26 mouse cellular contexts compared by ENCODE assay signal in the genomic region with DNA sequence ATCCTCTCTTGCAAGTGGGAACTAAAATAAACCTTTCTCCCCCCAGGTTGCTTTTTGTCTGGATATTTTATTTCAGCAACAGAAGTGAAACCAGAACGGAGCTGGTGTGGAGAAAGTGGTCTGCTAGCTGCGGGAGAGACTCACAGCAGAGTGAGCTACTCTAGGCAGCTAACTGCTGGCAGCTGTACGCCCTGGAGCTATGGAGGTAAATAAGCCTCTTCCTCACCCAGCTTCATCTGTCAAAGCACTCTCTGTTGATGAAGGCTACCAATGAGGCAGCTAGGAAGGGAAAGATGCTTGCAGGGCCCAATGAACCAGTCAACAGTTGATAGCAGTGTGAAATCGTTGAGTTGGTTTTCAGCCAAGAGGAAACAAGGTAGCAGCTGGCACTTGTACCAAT.
DNase-seq lines count a peak whose midpoint lies in the region; ATAC-seq and TF ChIP-seq lines count a peak whose summit lies in the region.
"Had no signal": no experiment of that assay in that cellular context is flagged by ENCODE, and none has a peak within 500 bp of the region (broad histone marks: within the 10 kb centered on the region; RNA-seq: fewer than 3 reads in every experiment).

No protein-coding gene starts in this region.

- DNase-seq in forebrain, embryonic 14.5 days (ENCODE audit: low spot score) = peak; percentile 16
- DNase-seq in forebrain, postnatal 0 days = no peak
- DNase-seq in neural tube, embryonic 10.5 days (ENCODE audit: extremely low spot score, low spot score) = no peak
- no peak for DNase-seq in hindbrain, embryonic 14.5 days (ENCODE audit: low spot score)
- no peak for DNase-seq in urinary bladder, postnatal 14 days (ENCODE audit: low spot score)
- no peak for DNase-seq in kidney, adult 9 months
- no peak for DNase-seq in lung, adult 2 months
- DNase-seq: adrenal gland, postnatal 25 days; cerebellum, adult 8-10 months; cerebellum, postnatal 36 days; gastrocnemius, postnatal 14 days; kidney, postnatal 25 days; layer of hippocampus, postnatal 36 days; liver, embryonic 13.5 days; lung, adult 18-20 months; lung, postnatal 10 days had no signal

- no peak for TF ChIP-seq POLR2A in lung, adult 2 months (IDR thresholded peaks at IDR 0.05; ENCODE audit: borderline replicate concordance, extremely low read depth, low read depth, low read length)

- WGBS in forebrain, embryonic 14.5 days = 70% methylated on average over 4 of the region's 4 CpGs
- 60% methylated on average over 4 of the region's 4 CpGs for WGBS in forebrain, postnatal 0 days
- 61% methylated on average over 4 of the region's 4 CpGs for WGBS in neural tube, embryonic 14.5 days
- WGBS in hindbrain, embryonic 14.5 days = 73% methylated on average over 4 of the region's 4 CpGs
- WGBS in lung, adult 2 months = 49% methylated on average over 4 of the region's 4 CpGs

- no peak overlapping the region for H3K4me2 ChIP-seq in forebrain, embryonic 14.5 days (ENCODE audit: low read length)
- no peak overlapping the region for H3K4me2 ChIP-seq in forebrain, postnatal 0 days (ENCODE audit: low read depth)
- no peak overlapping the region for H3K4me2 ChIP-seq in neural tube, embryonic 14.5 days (ENCODE audit: low read depth, low read length)
- H3K4me2 ChIP-seq in hindbrain, embryonic 14.5 days (replicated peaks) = no peak overlapping the region
- H3K4me2 ChIP-seq: embryonic facial prominence, embryonic 15.5 days; forebrain, embryonic 12.5 days; limb, embryonic 15.5 days; liver, embryonic 13.5 days; midbrain, embryonic 15.5 days; neural tube, embryonic 12.5 days had no signal

- H3K9me3 ChIP-seq in forebrain, embryonic 14.5 days (replicated peaks; ENCODE audit: control insufficient read depth, low read length) = no peaks in the 10 kb centered on the region
- no peaks in the 10 kb centered on the region for H3K9me3 ChIP-seq in forebrain, postnatal 0 days (ENCODE audit: low read length)
- H3K9me3 ChIP-seq in neural tube, embryonic 14.5 days (ENCODE audit: control insufficient read depth, low read length) = no peaks in the 10 kb centered on the region
- H3K9me3 ChIP-seq in hindbrain, embryonic 14.5 days (ENCODE audit: control insufficient read depth, low read length) = no peaks in the 10 kb centered on the region
- H3K9me3 ChIP-seq: embryonic facial prominence, embryonic 15.5 days; forebrain, embryonic 12.5 days; limb, embryonic 10.5 days; limb, embryonic 15.5 days; liver, embryonic 13.5 days; midbrain, embryonic 15.5 days; neural tube, embryonic 12.5 days had no signal

- peak; percentile 32; the same call in 1 of the 2 replicates for ATAC-seq in forebrain, embryonic 14.5 days
- no peak for ATAC-seq in forebrain, postnatal 0 days
- ATAC-seq in neural tube, embryonic 14.5 days (ENCODE audit: low read depth) = peak; percentile 47; the same call in 1 of the 2 replicates
- ATAC-seq in hindbrain, embryonic 14.5 days (ENCODE audit: low FRiP score) = peak; percentile 51; the same call in 1 of the 2 replicates
- ATAC-seq: CD4-positive, CD25-positive, alpha-beta regulatory T cell, adult 4 months; intestine, postnatal 0 days; midbrain, embryonic 15.5 days had no signal

- H3K4me1 ChIP-seq in forebrain, embryonic 14.5 days (ENCODE audit: control insufficient read depth, insufficient read depth, low read length) = no peaks in the 10 kb centered on the region
- no peaks in the 10 kb centered on the region for H3K4me1 ChIP-seq in forebrain, postnatal 0 days (ENCODE audit: insufficient read depth)
- no peaks in the 10 kb centered on the region for H3K4me1 ChIP-seq in neural tube, embryonic 14.5 days (ENCODE audit: control insufficient read depth, insufficient read depth, low read length)
- H3K4me1 ChIP-seq in hindbrain, embryonic 14.5 days (replicated peaks; ENCODE audit: control insufficient read depth, insufficient read depth, low read length) = 0 out of 2 replicates have a peak, but pooled peaks cover 9% of the 10 kb centered on the region
- H3K4me1 ChIP-seq in lung, adult 2 months (ENCODE audit: control insufficient read depth, insufficient read depth, low read length) = peaks cover 2% of the 10 kb centered on the region
- H3K4me1 ChIP-seq: forebrain, embryonic 12.5 days; liver, embryonic 13.5 days; midbrain, embryonic 15.5 days had no signal

- no peak overlapping the region for H3K9ac ChIP-seq in forebrain, embryonic 14.5 days (ENCODE audit: low read length)
- H3K9ac ChIP-seq in forebrain, postnatal 0 days = no peak overlapping the region
- no peak overlapping the region for H3K9ac ChIP-seq in neural tube, embryonic 14.5 days (replicated peaks; ENCODE audit: low read depth, low read length)
- H3K9ac ChIP-seq in hindbrain, embryonic 14.5 days = no peak overlapping the region
- H3K9ac ChIP-seq: embryonic facial prominence, embryonic 15.5 days; forebrain, embryonic 12.5 days; limb, embryonic 15.5 days; liver, embryonic 13.5 days; midbrain, embryonic 15.5 days; neural tube, embryonic 12.5 days had no signal

- H3K27me3 ChIP-seq in forebrain, embryonic 14.5 days (replicated peaks; ENCODE audit: control insufficient read depth, insufficient read depth, low read length) = no peaks in the 10 kb centered on the region
- H3K27me3 ChIP-seq in forebrain, postnatal 0 days (ENCODE audit: insufficient read depth, low read length) = no peaks in the 10 kb centered on the region
- H3K27me3 ChIP-seq in neural tube, embryonic 14.5 days (ENCODE audit: control insufficient read depth, insufficient read depth, low read length) = no peaks in the 10 kb centered on the region
- no peaks in the 10 kb centered on the region for H3K27me3 ChIP-seq in hindbrain, embryonic 14.5 days (ENCODE audit: control insufficient read depth, insufficient read depth, low read length)
- H3K27me3 ChIP-seq: embryonic facial prominence, embryonic 15.5 days; forebrain, embryonic 12.5 days; limb, embryonic 15.5 days; liver, embryonic 13.5 days; midbrain, embryonic 15.5 days; neural tube, embryonic 12.5 days had no signal

- TF ChIP-seq CTCF in forebrain, postnatal 0 days (IDR thresholded peaks at IDR 0.05; ENCODE audit: low read depth) = no peak
- TF ChIP-seq CTCF in lung, adult 2 months (IDR thresholded peaks at IDR 0.05; ENCODE audit: insufficient read depth, low read length) = no peak

- H3K4me3 ChIP-seq in forebrain, embryonic 14.5 days (ENCODE audit: low read depth, low read length) = no peak overlapping the region
- H3K4me3 ChIP-seq in forebrain, postnatal 0 days (ENCODE audit: low read depth, low read length) = no peak overlapping the region
- H3K4me3 ChIP-seq in neural tube, embryonic 14.5 days (ENCODE audit: low read depth, low read length) = no peak overlapping the region
- no peak overlapping the region for H3K4me3 ChIP-seq in hindbrain, embryonic 14.5 days (replicated peaks; ENCODE audit: low read length)
- H3K4me3 ChIP-seq in lung, adult 2 months (replicated peaks; ENCODE audit: extremely low read depth, low read depth, low read length) = no peak overlapping the region
- H3K4me3 ChIP-seq: embryonic facial prominence, embryonic 15.5 days; forebrain, embryonic 12.5 days; limb, embryonic 10.5 days; limb, embryonic 15.5 days; liver, embryonic 13.5 days; midbrain, embryonic 15.5 days; neural tube, embryonic 12.5 days had no signal

- H3K36me3 ChIP-seq in forebrain, embryonic 14.5 days (ENCODE audit: control insufficient read depth, insufficient read depth, low read length) = no peaks in the 10 kb centered on the region
- H3K36me3 ChIP-seq in forebrain, postnatal 0 days (ENCODE audit: insufficient read depth) = no peaks in the 10 kb centered on the region
- H3K36me3 ChIP-seq in neural tube, embryonic 14.5 days (ENCODE audit: control insufficient read depth, insufficient read depth, low read length) = no peaks in the 10 kb centered on the region
- H3K36me3 ChIP-seq in hindbrain, embryonic 14.5 days (replicated peaks; ENCODE audit: control insufficient read depth, insufficient read depth) = no peaks in the 10 kb centered on the region
- H3K36me3 ChIP-seq: embryonic facial prominence, embryonic 15.5 days; forebrain, embryonic 12.5 days; limb, embryonic 10.5 days; limb, embryonic 15.5 days; liver, embryonic 13.5 days; midbrain, embryonic 15.5 days; neural tube, embryonic 12.5 days had no signal

- H3K27ac ChIP-seq in forebrain, embryonic 14.5 days (ENCODE audit: low read depth, low read length) = no peak overlapping the region
- no peak overlapping the region for H3K27ac ChIP-seq in forebrain, postnatal 0 days (ENCODE audit: low read depth, low read length)
- no peak overlapping the region for H3K27ac ChIP-seq in neural tube, embryonic 14.5 days (ENCODE audit: low read depth, low read length)
- no peak overlapping the region for H3K27ac ChIP-seq in hindbrain, embryonic 14.5 days
- H3K27ac ChIP-seq: embryonic facial prominence, embryonic 15.5 days; forebrain, embryonic 12.5 days; limb, embryonic 10.5 days; limb, embryonic 15.5 days; liver, embryonic 13.5 days; macrophage; midbrain, embryonic 15.5 days; neural tube, embryonic 12.5 days had no signal
